Mouse (Mus musculus) retina, adult 2 months (tissue): ENCODE measurements around the gene Gm17364.
A peak's percentile ranks its signal among the peaks of the same experiment; 100 is the strongest.
"Not testable (repeated sequence)": the region's sequence is repeated elsewhere in the genome, so short reads cannot be mapped to it uniquely, and the experiment has no call there.

ENCODE experiments used
- DNase-seq: peaks from one replicate; pipeline ENCODE4 v3.0.0-alpha.2; 2012; ENCODE audit warnings: low read depth, low spot score

The Gm17364 gene

DNA sequence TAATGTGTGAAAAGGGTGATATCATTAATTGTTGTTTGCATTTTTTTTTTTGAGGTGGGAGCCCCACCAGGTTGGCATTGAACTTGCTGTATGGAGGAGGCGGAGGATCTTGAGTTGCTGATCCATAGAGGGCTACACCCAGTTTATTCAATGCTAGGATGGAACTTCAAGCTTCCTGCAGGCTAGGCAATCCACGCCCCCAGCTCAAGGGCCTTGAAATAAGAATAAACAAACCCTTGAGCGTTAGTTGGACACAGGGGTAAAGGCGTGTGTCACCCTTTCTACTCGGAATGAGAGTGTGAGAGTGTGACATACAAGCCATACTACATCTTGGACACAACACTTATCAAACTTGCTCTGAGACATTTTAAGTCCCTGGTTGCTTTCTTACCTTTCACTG is 22.1 kb downstream of the Gm17364 start:
- DNase-seq: no peak

DNA sequence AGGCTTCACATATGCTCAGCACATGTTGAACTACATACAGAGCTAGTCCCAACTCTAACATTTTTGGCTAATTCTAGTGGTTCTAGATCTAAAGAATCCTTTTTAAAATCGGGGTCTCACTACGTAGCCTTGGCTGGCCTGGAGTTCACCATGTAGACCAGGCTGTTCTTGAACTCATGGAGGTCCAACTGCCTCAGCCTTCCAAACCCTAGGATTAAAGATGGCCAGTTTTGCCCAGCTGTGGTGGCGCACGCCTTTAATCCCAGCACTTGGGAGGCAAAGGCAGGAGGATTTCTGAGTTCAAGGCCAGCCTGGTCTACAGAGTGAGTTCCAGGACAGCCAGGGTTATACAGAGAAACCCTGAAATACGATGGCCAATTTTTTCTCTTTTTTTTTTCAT is 22.5 kb downstream of the Gm17364 start:
- DNase-seq: not testable (repeated sequence)

DNA sequence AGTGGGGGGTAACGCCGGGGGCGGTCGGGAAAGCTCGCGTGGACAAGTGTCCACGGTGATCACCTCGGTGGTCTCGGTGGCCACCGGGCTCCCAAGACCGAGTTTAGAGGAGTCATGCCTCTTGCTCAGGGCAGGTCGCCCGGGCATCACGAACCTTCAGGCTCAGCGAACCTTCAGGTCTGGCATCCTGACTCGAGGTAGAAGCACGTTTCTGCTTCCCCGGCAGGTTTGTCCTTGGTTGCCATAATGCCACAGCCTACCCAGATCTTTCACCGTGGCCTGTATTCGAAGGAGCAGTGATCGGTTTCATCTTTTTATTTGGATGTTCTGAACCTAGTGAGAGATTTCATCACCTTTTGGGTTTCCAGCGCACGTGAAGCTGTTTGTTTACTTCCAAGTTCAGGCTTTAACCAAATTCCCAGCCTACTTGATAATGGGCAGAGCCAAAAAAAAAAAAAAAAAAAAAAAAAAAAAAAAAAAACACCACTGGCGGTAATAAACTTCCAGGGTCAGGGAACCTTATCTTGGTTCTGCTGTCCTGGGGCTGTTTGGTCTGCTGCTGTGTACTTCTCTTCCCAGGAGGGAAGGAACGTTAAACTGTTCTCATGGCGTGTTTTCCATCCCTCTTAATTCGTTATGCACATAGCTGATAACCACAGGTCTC is 23.3 kb downstream of the Gm17364 start:
- no peak for DNase-seq

DNA sequence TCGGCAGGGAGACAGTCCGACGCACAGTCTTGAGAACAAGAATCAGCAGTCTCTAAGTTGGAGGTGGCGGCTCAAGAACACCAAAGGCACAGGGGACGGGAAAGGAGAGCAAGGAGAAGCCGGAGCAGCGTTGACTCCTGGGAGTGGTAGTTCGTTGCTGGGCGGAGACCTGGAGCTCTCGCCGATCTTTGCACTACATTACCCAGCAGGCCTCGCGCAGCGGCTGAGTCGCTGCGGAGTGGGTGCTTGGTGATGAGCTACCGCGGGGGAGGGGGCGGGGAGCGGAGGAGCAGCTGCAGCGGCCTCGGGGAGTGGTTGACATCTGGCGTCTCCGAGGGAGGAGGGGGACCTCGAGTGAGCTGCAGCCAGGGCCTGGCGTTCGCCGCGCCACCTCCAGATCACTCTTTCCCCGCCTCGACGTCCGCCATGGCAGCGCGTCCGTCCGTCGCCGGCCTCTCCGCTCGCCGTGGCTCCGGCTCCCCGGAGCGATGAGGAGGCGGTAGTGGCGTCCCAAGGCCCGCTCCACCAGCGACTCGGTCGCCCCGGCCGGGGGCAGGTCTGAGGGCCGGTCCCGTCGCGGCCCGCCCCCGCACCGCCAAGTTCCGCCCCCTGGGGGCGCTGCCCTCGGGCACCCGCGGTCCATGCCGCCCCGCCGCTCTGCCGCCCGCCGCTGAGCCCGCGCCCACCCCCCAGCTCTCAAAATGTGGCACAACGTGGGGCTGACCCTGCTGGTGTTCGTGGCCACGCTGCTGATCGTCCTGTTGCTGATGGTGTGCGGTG is 24.0 kb downstream of the Gm17364 start, which contains the start of gene Smim13:
Gene Smim13 (plus strand): TSS at position 307 of the 780 bp plus-strand sequence.
- DNase-seq: peak; percentile 91

DNA sequence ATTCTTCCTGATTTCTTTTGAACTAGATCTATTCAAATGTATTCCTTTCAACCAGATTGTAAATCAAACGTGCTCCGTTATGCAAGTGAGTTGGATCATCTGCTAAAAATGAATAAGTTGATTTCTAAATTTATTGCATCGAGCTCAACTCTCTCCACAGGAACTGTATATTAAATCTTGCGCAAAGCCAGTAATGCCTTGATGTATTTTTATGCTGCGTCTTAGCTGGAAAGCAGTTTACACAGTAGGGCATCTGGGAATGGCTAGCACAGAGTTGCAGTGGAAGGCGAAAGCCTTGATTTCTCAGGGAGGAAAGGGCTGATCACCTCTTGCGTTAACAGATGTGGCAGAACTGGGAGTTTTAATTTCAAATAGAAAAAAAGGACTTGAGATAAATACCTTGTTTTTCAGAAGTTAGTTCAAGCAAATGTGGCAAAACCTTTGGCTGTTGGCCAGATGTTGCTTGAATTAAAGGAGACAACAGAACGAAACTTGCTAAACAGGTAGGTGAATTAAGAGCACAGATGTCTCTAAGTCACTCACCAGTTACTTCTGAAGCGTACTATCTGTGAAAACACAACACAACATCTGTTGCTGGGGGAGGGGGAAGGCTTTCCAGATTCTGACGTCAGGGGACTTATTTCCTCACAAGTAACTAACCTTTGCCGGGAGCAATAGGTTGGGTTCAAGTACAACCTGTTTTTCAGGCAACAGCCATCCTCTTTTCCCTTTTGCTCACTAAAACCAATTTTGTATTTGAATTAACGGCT is 24.8 kb downstream of the Gm17364 start:
- no peak for DNase-seq

DNA sequence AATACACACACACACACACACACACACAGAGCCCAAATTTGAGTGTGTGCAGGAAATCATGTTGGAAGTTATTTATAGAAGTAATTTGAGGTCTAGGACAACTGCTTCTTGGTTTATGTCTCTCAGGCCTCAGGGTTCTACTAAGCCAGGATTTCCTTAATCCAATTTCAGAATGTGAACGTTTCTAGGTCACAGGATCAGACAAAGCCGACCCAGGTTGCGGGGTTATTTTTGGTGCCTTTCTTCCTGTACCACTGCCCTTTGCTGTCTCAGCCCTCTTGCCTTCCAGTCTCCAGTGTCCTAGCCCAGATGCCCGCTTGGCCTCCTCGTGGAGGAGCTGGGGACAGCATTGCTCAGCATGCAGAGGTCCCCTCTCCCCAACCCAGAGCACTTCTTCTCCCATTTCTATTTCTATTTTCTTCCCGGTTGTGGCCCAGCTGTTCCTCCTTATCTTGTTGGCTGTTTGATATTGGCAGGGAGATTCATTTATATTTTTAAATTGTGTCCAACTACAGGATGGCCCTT is 29.4 kb downstream of the Gm17364 start:
- peak; percentile 82 for DNase-seq

DNA sequence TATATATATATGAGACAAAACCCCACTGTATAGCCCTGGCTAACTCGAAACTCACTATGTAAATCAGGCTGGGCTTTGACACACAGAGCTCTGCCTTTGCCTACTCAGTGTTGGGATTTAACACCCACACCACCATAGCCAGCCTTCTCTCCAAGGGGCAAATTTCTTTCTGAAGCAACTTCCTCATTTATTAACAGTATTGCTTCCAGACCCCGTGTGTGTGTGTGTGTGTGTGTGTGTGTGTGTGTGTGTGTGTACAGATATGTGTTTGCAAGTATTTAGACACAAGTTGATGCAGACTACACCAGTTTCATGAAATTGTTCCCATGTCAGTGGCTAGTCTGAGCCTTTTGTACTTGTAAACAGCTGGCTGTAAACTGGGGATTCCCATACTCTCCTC is 32.2 kb downstream of the Gm17364 start:
- no peak for DNase-seq

DNA sequence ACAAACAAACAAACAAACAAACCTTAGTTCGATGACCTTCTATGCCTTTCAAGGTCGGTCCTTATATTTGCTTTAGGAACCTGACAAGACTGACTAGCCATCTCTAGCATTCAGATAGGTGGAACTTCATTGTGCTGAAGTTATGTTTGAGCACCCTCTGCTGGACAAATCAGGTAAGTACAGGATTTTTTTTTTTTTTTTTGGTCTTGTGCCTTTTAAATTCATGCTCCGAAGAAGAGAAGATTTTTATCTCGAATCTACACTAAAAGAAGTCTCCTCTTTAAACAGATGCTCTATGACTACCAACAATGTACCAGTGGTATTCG is 35.0 kb downstream of the Gm17364 start:
- DNase-seq: peak; percentile 65

DNA sequence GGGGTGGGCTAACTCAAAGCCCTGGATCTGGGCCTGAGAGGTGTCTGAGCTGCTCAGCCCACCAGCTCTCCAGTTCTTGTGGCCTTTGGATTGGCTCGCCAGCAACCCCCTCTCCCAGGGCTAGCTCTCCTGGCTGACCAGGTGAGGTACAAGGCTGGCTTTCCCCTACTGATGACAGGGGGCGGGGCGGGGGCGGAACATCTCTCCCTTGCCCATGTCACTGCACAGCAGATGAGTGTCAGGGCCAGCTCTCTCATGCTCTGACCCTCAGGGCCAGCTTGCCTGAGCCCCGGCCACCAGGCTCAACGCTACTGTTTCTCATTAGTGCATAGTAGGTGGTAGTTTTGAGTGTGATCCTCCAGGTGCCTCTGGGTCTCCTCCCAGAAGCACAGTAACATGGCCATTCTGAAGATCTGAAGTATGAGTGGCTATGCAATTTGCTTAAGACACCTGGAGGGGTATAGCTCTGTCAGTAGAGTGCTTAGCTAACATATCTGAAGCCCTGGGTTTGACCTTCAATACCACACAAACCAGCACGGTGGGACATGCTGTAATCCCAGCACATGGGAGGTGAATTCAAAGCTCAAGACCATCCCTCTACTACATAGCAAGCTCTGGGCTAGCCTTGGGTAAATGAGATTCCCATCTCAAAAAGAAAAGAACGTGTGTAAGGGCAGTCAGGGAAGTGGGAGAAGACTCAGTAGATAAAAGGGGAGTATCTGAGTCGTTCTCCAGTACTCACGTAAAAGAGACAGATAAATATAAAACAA is 35.6 kb downstream of the Gm17364 start:
- DNase-seq: no peak

DNA sequence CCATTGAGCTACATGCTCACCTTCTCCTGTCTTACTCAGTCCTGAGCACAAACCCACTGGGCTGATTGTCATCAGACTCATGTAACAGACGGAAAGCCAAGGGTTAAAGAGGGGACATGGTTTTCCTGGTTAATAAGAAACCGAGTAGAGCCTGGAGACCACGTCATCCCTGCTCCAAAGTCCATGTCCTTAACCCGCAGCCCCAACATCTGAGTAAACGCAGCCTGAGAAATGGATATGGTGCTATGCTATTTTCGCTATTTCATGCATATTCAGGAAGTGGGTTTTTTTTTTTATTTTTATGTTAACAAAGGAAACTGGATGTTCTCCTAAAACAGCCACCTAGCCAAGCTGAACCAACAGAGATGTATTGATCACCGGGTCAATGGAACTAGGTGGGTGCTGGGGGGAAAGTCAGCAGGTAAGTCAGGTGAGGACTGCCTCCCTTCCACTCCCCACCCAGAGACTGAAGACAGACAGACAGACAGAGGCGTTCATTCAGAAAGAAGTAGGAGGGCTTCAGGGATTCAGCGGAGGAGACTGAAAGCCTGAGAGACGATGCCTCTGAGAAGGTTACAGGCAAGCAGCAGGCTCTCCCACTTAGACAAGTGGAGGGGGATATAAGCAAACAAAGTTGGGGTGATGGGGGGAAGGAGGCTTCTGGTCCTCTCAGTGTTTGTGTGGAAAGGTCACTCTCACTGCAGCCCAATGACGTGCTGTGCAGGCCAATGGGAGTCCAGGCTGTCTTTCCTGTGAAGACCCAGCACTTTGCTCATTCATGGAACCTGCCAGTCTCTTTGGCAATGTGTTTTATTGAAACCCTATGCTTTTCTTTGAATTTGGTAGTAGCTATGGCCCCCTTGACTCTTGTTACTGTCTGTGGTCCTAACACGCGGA is 37.7 kb downstream of the Gm17364 start:
- no peak for DNase-seq

DNA sequence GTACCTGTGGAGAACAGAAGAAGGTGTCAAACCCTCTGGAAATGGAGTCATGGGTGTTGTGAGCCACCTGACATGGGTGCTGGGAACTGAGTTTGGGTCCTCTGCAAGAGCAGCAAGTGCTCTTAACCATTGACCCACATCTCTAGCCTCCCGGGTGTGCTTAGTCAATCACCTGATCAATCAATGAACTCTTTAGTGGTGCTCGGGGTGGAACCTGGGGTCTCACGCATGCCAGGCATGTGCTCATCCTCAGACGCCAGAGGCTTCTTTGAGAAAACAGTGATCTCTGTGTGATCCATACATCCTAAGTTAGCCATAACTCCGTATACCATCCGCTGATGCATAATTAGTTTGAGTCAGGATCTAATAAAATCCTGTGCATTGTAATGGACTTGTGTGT is 38.6 kb downstream of the Gm17364 start:
- DNase-seq: no peak

DNA sequence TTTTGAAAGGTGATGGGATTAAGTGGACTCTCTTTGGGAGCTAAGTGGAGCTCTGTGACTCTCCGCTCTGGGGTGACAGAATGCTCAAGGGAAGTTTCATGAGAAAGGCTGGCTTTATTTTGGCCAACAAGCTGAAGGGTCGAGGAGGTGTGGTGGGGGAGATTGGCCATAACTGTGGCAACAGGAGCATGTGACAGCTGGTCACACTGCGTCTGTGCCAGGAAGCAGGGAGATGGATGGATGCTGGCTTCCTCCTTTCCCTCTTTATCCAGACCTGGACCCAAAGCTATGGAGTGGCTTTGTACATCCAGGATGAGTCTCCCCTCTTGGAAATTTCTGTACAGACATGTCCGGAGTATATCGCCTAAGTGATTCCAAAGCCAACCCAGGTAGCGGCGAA is 40.5 kb downstream of the Gm17364 start:
- DNase-seq: no peak

DNA sequence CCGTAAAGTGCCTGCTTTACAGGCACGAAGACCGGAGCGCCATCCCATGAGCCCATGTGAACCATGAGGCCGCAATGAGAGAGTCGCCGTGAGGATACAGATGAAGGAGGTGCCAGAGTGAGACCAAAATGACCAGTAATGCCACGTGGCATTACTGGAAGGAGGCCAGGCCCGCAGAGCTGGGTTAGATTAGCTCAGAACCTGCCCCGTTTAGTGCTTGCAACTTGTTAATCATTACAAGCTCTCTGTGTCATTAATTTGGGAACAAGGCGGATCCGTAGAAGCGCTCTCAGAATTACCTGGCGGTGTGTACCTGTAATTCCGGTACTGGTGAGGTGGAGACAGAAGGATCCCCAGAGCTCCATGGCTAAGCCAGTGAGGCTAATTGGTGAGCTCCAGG is 41.6 kb downstream of the Gm17364 start:
- no peak for DNase-seq

DNA sequence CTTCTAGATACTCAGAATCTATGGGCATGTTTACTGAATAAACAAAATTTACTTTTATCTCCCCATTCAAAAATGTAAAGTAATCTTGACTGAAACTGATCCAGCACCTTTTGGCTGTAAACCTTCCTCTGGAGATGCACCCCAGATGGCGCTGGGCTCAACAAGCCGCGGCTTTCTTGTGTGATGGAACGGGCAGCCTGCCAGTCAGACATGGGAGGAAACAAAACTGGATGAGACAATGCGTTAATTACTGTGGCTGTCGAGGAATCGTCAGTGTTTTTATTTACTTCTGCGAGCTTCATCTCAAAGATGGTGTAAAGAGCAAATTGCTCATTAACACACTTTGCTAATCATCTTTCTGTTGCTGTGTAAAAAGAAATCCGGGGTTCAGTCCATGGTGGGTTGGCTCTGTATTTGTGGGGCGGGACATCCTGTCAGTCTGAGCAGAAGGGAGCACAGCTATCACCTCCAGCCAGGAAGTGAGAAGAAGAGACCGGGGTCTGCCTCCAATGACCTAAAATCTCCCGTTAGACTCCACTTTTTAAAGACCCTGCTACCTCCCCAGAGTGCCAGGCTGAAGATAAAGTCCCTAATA is 42.3 kb downstream of the Gm17364 start:
- DNase-seq: no peak

DNA sequence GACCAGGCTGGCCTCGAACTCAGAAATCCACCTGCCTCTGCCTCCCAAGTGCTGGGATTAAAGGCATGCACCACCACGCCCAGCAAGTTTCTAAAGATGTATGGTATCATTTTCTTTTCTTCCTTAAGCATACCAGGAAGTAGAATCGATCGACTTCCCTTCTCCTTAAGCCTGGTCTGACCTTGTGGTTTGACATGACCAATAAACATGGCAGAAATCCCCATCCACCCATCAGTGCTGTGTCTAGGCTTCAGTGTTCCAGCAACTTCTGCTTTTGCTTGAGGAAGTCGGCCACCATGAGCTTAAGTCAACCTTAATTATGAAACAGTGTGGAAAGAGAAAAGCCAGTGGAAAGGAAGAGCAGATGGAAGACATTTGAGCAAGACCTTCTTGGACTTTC is 43.5 kb downstream of the Gm17364 start:
- no peak for DNase-seq

DNA sequence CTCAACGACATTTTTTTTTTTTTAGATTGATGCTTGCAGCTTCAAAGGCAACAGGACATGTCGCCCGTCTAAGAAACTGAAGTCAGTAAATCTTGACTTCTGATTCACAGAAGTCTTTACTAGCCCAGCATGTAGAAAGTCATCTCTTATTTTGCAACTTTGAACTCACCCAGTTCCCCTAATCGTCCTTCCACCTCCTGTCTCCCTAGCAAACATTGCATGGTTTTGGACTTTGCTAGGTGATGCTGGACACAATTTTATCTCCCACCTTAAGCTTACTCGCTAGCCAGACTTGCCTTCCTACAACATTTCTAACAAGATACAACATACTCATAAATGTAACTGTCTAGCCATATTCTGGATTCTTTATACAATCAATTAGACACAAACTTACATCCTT is 45.7 kb downstream of the Gm17364 start:
- no peak for DNase-seq

DNA sequence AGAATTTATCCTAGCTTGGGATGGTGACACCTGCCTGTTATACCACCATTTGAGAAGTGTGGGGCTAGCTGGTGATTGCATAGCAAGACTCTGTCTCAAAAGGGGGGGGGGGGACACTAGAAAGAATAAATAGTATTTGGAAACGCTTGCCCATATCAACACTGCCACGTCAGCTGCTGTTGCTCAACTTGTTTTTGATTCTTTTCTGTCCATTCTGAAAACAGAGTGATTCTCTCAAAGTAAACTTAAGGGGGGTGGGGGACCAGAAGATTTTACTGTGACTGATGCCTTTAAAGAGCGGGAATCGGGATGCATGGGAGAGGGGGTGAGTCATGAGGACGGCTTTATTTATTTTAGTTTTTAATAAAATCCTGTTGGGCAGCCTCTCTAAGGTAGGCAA is 47.3 kb downstream of the Gm17364 start:
- no peak for DNase-seq
